7 mouse cellular contexts compared by ENCODE assay signal in the genomic region with DNA sequence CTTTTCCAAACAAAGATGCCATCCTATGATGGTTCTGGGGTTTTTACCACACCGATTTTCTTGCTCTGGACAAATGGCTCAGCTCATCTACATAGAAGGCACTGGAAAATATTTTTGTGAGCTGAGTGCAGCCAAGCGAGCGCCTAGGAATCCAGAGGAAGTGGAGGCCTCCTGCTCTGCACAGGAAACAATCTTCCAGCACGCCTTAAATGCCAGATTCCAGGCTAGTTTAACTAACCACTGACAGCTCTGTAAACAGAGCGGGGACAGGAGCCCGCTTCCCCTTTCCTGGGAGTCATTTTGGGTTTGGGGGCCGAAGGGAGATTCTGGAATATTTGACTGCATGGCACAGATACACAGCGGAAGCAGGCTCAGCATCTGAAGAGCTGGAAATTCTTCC.
A peak's percentile ranks its signal among the peaks of the same experiment; 100 is the strongest.
DNase-seq lines count a peak whose midpoint lies in the region; ATAC-seq and TF ChIP-seq lines count a peak whose summit lies in the region.

No protein-coding gene starts in this region.

- peak overlapping the region; percentile 7 for H3K9ac ChIP-seq in embryonic facial prominence, embryonic 13.5 days
- no peak overlapping the region for H3K9ac ChIP-seq in hindbrain, embryonic 16.5 days (ENCODE audit: low read depth, low read length)
- H3K9ac ChIP-seq in lung, postnatal 0 days (replicated peaks; ENCODE audit: low read depth) = no peak overlapping the region

- no peaks in the 10 kb centered on the region for H3K9me3 ChIP-seq in embryonic facial prominence, embryonic 13.5 days
- no peaks in the 10 kb centered on the region for H3K9me3 ChIP-seq in hindbrain, embryonic 16.5 days (ENCODE audit: control insufficient read depth, low read length)
- H3K9me3 ChIP-seq in lung, postnatal 0 days (ENCODE audit: low read length) = no peaks in the 10 kb centered on the region

- 0 out of 2 replicates have a peak overlapping the region, but pooled peaks have one; percentile 7 for H3K4me3 ChIP-seq in embryonic facial prominence, embryonic 13.5 days
- H3K4me3 ChIP-seq in hindbrain, embryonic 16.5 days (ENCODE audit: low read length) = no peak overlapping the region
- no peak overlapping the region for H3K4me3 ChIP-seq in lung, postnatal 0 days (ENCODE audit: low read depth, low read length)

- no peak for TF ChIP-seq CTCF in lung, postnatal 0 days (IDR thresholded peaks at IDR 0.05)

- TF ChIP-seq EP300 in lung, postnatal 0 days (IDR thresholded peaks at IDR 0.05) = no peak

- no peaks in the 10 kb centered on the region for H3K27me3 ChIP-seq in embryonic facial prominence, embryonic 13.5 days
- no peaks in the 10 kb centered on the region for H3K27me3 ChIP-seq in hindbrain, embryonic 16.5 days (replicated peaks; ENCODE audit: control insufficient read depth, insufficient read depth, low read length)
- H3K27me3 ChIP-seq in lung, postnatal 0 days (replicated peaks; ENCODE audit: insufficient read depth, low read length) = no peaks in the 10 kb centered on the region

- peak overlapping the region; percentile 35 for H3K4me2 ChIP-seq in embryonic facial prominence, embryonic 13.5 days
- H3K4me2 ChIP-seq in hindbrain, embryonic 16.5 days (ENCODE audit: low read length) = no peak overlapping the region
- H3K4me2 ChIP-seq in lung, postnatal 0 days (replicated peaks; ENCODE audit: low read depth, low read length) = no peak overlapping the region

- H3K27ac ChIP-seq in embryonic facial prominence, embryonic 13.5 days = peak overlapping the region; percentile 90
- H3K27ac ChIP-seq in hindbrain, embryonic 16.5 days (ENCODE audit: low read depth, low read length) = peak overlapping the region; percentile 29; the same call in 1 of the 2 replicates
- H3K27ac ChIP-seq in lung, postnatal 0 days (ENCODE audit: low read length) = 0 out of 2 replicates have a peak overlapping the region, but pooled peaks have one; percentile 32

- peaks cover 40% of the 10 kb centered on the region for H3K4me1 ChIP-seq in embryonic facial prominence, embryonic 13.5 days
- H3K4me1 ChIP-seq in hindbrain, embryonic 16.5 days (ENCODE audit: control insufficient read depth, insufficient read depth, low read depth, low read length) = no peaks in the 10 kb centered on the region
- no peaks in the 10 kb centered on the region for H3K4me1 ChIP-seq in lung, postnatal 0 days (ENCODE audit: insufficient read depth, low read depth, low read length)

- peak; percentile 64 for DNase-seq in embryo, embryonic 10 days (ENCODE audit: low spot score)
- DNase-seq in lung, postnatal 0 days (ENCODE audit: low spot score) = peak; percentile 60
- no peak for DNase-seq in frontal cortex, adult 2 months (ENCODE audit: extremely low spot score in 1 of 2, low spot score in 1 of 2)
- no peak for DNase-seq in cerebellum, postnatal 25 days
- no peak for DNase-seq in urinary bladder, postnatal 25 days (ENCODE audit: low spot score)

- peaks cover 12% of the 10 kb centered on the region for H3K36me3 ChIP-seq in embryonic facial prominence, embryonic 13.5 days
- no peaks in the 10 kb centered on the region for H3K36me3 ChIP-seq in hindbrain, embryonic 16.5 days (ENCODE audit: control insufficient read depth, insufficient read depth, low read length)
- H3K36me3 ChIP-seq in lung, postnatal 0 days (ENCODE audit: insufficient read depth, low read length) = no peaks in the 10 kb centered on the region

- 8% methylated on average over 8 of the region's 8 CpGs for WGBS in embryonic facial prominence, embryonic 13.5 days
- 51% methylated on average over 8 of the region's 8 CpGs for WGBS in hindbrain, embryonic 16.5 days
- 8% methylated on average over 8 of the region's 8 CpGs for WGBS in lung, postnatal 0 days

- no peak for ATAC-seq in embryonic facial prominence, embryonic 13.5 days (ENCODE audit: insufficient number of reproducible peaks, insufficient read depth, low FRiP score, low TSS enrichment, low read depth)
- no peak for ATAC-seq in hindbrain, embryonic 16.5 days
- ATAC-seq in lung, postnatal 0 days = peak; percentile 44; the same call in 1 of the 2 replicates

Comparison
In these comparisons a context has a peak if more than half of its experiments do, and no peak if none do; other contexts are left out.
1. DNase-seq: peak in embryo, embryonic 10 days (single experiment) and lung, postnatal 0 days (single experiment); none in frontal cortex, adult 2 months (0 of 2), cerebellum, postnatal 25 days (0 of 2) and urinary bladder, postnatal 25 days (single experiment).
2. H3K27ac ChIP-seq: peak in every context shown above with its lines; median percentile 90 in embryonic facial prominence, embryonic 13.5 days; 32 in lung, postnatal 0 days; 29 in hindbrain, embryonic 16.5 days.